Mouse (Mus musculus): ENCODE data around the gene Aox3. TPM values are rescaled to one million over a fixed set of nuclear protein-coding genes. Genes with fewer than 3 reads are reported as not detected.
A peak's percentile ranks its signal among the peaks of the same experiment; 100 is the strongest.

Aox3 gene
- polyA plus RNA-seq (2021), result 0.10 TPM

- ChIA-PET POLR2A (no interaction called here), CTCF (interaction anchor here (1.6 to 2.0 kb wide), 3 partner anchors 9 to 12 kb away, joined by 4 to 5 read pairs (median 5); no protein-coding TSS in a partner anchor)
- ATAC-seq (peak; percentile 73), DNase-seq (ENCODE audit: low read depth, low spot score) (no peak)
- peak; percentile 80 for TF ChIP-seq CTCF (IDR thresholded peaks at IDR 0.05)
- in situ Hi-C loops (cut with MboI; ENCODE audit: low pct_unique_long_range_greater_than_20kb), result no loop called here
- H3K27me3 ChIP-seq, result no peaks in the 10 kb centered on the region
These were observed at the start of gene Aox3 for GRCm38 (mm10) chr1:58112880-58113279. Gene Aox3 (plus strand): TSS chr1:58113130.

GRCm38 (mm10) chr1:58065151-58065550, 47.8 kb upstream of the Aox3 start:
- no peak for DNase-seq (ENCODE audit: low read depth, low spot score)
- POLR2A ChIA-PET, result no interaction called here
- in situ Hi-C loops (cut with MboI; ENCODE audit: low pct_unique_long_range_greater_than_20kb), result no loop called here
- TF ChIP-seq CTCF (IDR thresholded peaks at IDR 0.05), result no peak
- CTCF ChIA-PET, result interaction anchor here (1.3 to 1.5 kb wide), 2 partner anchors 21 to 34 kb away, joined by 3 read pairs; no protein-coding TSS in a partner anchor
- no peaks in the 10 kb centered on the region for H3K27me3 ChIP-seq
- ATAC-seq, result no peak

GRCm38 (mm10) chr1:58065606-58066005, 47.3 kb upstream of the Aox3 start:
- ChIA-PET CTCF (interaction anchor here (1.3 to 1.5 kb wide), 2 partner anchors 21 to 34 kb away, joined by 3 read pairs; no protein-coding TSS in a partner anchor), POLR2A (interaction anchor here (0.7 kb wide), 1 partner anchor 15 kb away, joined by 3 read pairs; no protein-coding TSS in a partner anchor)
- no peak for TF ChIP-seq CTCF (IDR thresholded peaks at IDR 0.05)
- ATAC-seq (no peak), DNase-seq (ENCODE audit: low read depth, low spot score) (no peak)
- no peaks in the 10 kb centered on the region for H3K27me3 ChIP-seq
- in situ Hi-C loops (cut with MboI; ENCODE audit: low pct_unique_long_range_greater_than_20kb), result no loop called here

- in situ Hi-C loops (cut with MboI; ENCODE audit: low pct_unique_long_range_greater_than_20kb), result no loop called here
- ATAC-seq (no peak), DNase-seq (ENCODE audit: low read depth, low spot score) (no peak)
- ChIA-PET CTCF (interaction anchor here (1.6 kb wide), 2 partner anchors 11 to 73 kb away, joined by 3 to 5 read pairs; no protein-coding TSS in a partner anchor), POLR2A (interaction anchor here (0.7 kb wide), 1 partner anchor 656 kb away, joined by 3 read pairs; no protein-coding TSS in a partner anchor)
- H3K27me3 ChIP-seq, result no peaks in the 10 kb centered on the region
- TF ChIP-seq CTCF (IDR thresholded peaks at IDR 0.05), result no peak
These were observed 43.7 kb upstream of the Aox3 start for GRCm38 (mm10) chr1:58069181-58069580.

GRCm38 (mm10) chr1:58070091-58070490, 42.8 kb upstream of the Aox3 start:
- in situ Hi-C loops (cut with MboI; ENCODE audit: low pct_unique_long_range_greater_than_20kb), result no loop called here
- H3K27me3 ChIP-seq, result no peaks in the 10 kb centered on the region
- ChIA-PET CTCF (interaction anchor here (1.6 kb wide), 2 partner anchors 10 to 73 kb away, joined by 3 to 5 read pairs; no protein-coding TSS in a partner anchor), POLR2A (no interaction called here)
- TF ChIP-seq CTCF (IDR thresholded peaks at IDR 0.05), result no peak
- ATAC-seq, result no peak
- DNase-seq (ENCODE audit: low read depth, low spot score), result no peak

- DNase-seq (ENCODE audit: low read depth, low spot score), result no peak
- no peak for ATAC-seq
- no peak for TF ChIP-seq CTCF (IDR thresholded peaks at IDR 0.05)
- ChIA-PET CTCF (no interaction called here), POLR2A (no interaction called here)
- in situ Hi-C loops (cut with MboI; ENCODE audit: low pct_unique_long_range_greater_than_20kb), result no loop called here
- H3K27me3 ChIP-seq, result no peaks in the 10 kb centered on the region
These were observed 41.9 kb upstream of the Aox3 start for GRCm38 (mm10) chr1:58071006-58071405.

GRCm38 (mm10) chr1:58071509-58071908, 41.4 kb upstream of the Aox3 start:
- in situ Hi-C loops (cut with MboI; ENCODE audit: low pct_unique_long_range_greater_than_20kb), result no loop called here
- CTCF ChIA-PET, result no interaction called here
- DNase-seq (ENCODE audit: low read depth, low spot score), result no peak

GRCm38 (mm10) chr1:58072416-58072815, 40.5 kb upstream of the Aox3 start:
- no peak for DNase-seq (ENCODE audit: low read depth, low spot score)
- no peak for ATAC-seq
- ChIA-PET CTCF (no interaction called here), POLR2A (no interaction called here)
- no peaks in the 10 kb centered on the region for H3K27me3 ChIP-seq
- no peak for TF ChIP-seq CTCF (IDR thresholded peaks at IDR 0.05)
- in situ Hi-C loops (cut with MboI; ENCODE audit: low pct_unique_long_range_greater_than_20kb), result no loop called here

More at GRCm38 (mm10) chr1:58071509-58071908, 41.4 kb upstream of the Aox3 start:
- ATAC-seq, result no peak
- POLR2A ChIA-PET, result no interaction called here
- no peak for TF ChIP-seq CTCF (IDR thresholded peaks at IDR 0.05)
- no peaks in the 10 kb centered on the region for H3K27me3 ChIP-seq

GRCm38 (mm10) chr1:58072991-58073730, 39.8 kb upstream of the Aox3 start:
- DNase-seq (ENCODE audit: low read depth, low spot score) (no peak), ATAC-seq (no peak)
- ChIA-PET POLR2A (no interaction called here), CTCF (no interaction called here)
- in situ Hi-C loops (cut with MboI; ENCODE audit: low pct_unique_long_range_greater_than_20kb), result no loop called here
- TF ChIP-seq CTCF (IDR thresholded peaks at IDR 0.05), result no peak
- no peaks in the 10 kb centered on the region for H3K27me3 ChIP-seq

- ChIA-PET POLR2A (no interaction called here), CTCF (interaction anchor here (1.0 kb wide), 1 partner anchor 11 kb away, joined by 4 read pairs; no protein-coding TSS in a partner anchor)
- DNase-seq (ENCODE audit: low read depth, low spot score), result no peak
- ATAC-seq, result no peak
- H3K27me3 ChIP-seq, result no peaks in the 10 kb centered on the region
- in situ Hi-C loops (cut with MboI; ENCODE audit: low pct_unique_long_range_greater_than_20kb), result no loop called here
- TF ChIP-seq CTCF (IDR thresholded peaks at IDR 0.05), result no peak
These were observed 38.7 kb upstream of the Aox3 start for GRCm38 (mm10) chr1:58074266-58074665.

GRCm38 (mm10) chr1:58077882-58078281, 35.0 kb upstream of the Aox3 start:
- CTCF ChIA-PET, result no interaction called here
- in situ Hi-C loops (cut with MboI; ENCODE audit: low pct_unique_long_range_greater_than_20kb), result no loop called here
- POLR2A ChIA-PET, result no interaction called here
- H3K27me3 ChIP-seq, result no peaks in the 10 kb centered on the region
- ATAC-seq, result no peak
- no peak for DNase-seq (ENCODE audit: low read depth, low spot score)
- no peak for TF ChIP-seq CTCF (IDR thresholded peaks at IDR 0.05)
